Mouse (Mus musculus): ENCODE results near the gene Gm17093. TPM values are rescaled to one million over a fixed set of nuclear protein-coding genes. Genes with fewer than 3 reads are reported as not detected.
"Not testable (repeated sequence)": the region's sequence is repeated elsewhere in the genome, so short reads cannot be mapped to it uniquely, and the experiment has no call there.

Gene Gm17093
- not detected in 2 replicates for polyA plus RNA-seq (2015; fragmentation: Nextera tagmentation; extraction: Ambion mirVana)

DNA sequence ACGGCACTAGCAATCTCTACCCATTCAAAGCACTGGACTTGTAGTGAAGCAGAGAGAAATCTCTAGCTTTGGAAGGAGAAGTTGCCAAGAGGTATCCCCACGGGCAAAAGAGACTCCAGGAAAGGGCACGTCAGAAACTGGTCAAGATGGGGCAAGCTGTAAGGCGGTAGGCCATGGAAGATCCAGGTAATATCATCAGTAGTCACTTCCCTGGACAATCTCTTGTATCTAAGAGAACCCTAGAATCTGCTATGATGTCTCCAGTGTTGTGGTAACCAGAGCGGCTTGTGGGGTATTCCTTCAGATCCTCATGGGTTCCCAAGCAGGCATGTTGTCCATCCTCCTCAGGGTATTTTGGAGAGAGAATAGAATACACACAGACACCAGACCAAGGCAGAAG is at the start of gene Gm17093:
Gene Gm17093 (plus strand): TSS at position 301 of the 400 bp plus-strand sequence.
- not testable (repeated sequence) for H3K4me1 ChIP-seq (replicated peaks); H3K9ac ChIP-seq; H3K27ac ChIP-seq; H3K9me3 ChIP-seq (replicated peaks); H3K4me2 ChIP-seq; H3K4me3 ChIP-seq (replicated peaks); DNase-seq; H3K36me3 ChIP-seq; H3K27me3 ChIP-seq; ATAC-seq (ENCODE audit: low read depth)
- 59% methylated on average over 5 of the region's 5 CpGs for WGBS (ENCODE audit: insufficient replicate concordance)

DNA sequence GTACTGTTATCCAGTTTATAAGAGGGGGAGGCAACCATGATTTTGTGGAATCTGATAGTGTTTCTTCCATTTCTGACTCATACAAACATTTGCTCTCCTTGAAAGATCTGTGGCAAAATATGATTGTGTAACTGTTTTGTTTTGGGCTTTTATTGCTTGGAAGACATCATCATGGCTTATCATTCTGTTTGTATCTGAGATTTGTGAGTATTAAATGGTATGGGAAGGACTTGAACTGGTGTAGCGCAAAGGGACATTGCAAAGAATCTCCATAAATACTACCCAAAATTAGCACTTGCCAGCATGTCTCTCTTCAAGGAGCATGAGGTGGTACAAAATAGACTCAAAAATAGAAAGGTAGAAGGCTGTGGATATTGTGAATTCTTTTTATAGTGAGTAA is 25.9 kb upstream of the Gm17093 start, which contains the start of gene BC061237:
Gene BC061237 (plus strand): TSS at position 301 of the 400 bp plus-strand sequence.
- H3K27ac ChIP-seq; DNase-seq; H3K4me3 ChIP-seq (replicated peaks); H3K9me3 ChIP-seq (replicated peaks); H3K4me2 ChIP-seq; H3K36me3 ChIP-seq; ATAC-seq (ENCODE audit: low read depth); H3K27me3 ChIP-seq; H3K9ac ChIP-seq; H3K4me1 ChIP-seq (replicated peaks): not testable (repeated sequence)
- 95% methylated on average over 1 of the region's 1 CpGs for WGBS (ENCODE audit: insufficient replicate concordance)

DNA sequence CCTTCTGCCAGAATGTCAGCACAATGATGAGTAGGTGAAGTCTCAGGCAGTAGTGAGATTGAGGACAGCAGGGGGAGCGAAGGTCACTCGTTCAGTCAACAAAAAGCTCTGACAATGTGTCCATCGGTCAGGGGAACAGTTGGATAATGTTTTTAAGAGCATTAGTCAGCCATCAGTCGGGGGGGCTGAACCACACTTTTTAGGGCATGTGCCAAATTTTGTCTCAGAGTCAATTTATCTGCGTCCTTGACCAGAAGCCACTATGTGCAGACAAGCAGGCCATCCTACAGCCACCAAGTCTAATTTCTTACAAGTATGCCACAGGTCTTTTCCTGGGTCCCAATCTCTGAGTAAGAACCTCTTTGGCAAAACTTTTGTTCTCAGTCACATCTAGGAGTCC is 29.9 kb downstream of the Gm17093 start:
- DNase-seq; ATAC-seq (ENCODE audit: low read depth); H3K4me2 ChIP-seq: not testable (repeated sequence)

More for the DNA sequence above, 29.9 kb downstream of the Gm17093 start:
- H3K36me3 ChIP-seq; H3K9me3 ChIP-seq (replicated peaks); H3K27ac ChIP-seq; H3K9ac ChIP-seq; H3K4me1 ChIP-seq (replicated peaks); H3K27me3 ChIP-seq; H3K4me3 ChIP-seq (replicated peaks): not testable (repeated sequence)
- WGBS (ENCODE audit: insufficient replicate concordance) = 52% methylated on average over 5 of the region's 5 CpGs

Other genes starting within 250 kb of the Gm17093 start
- gene Gm8220, start 232.7 kb upstream of the Gm17093 start, polyA plus RNA-seq (2015; fragmentation: Nextera tagmentation; extraction: Ambion mirVana) = not detected in 2 replicates
- gene Gm5930, start 179.7 kb upstream of the Gm17093 start, polyA plus RNA-seq (2015; fragmentation: Nextera tagmentation; extraction: Ambion mirVana) = not detected in 2 replicates
- gene Gm8229, start 152.9 kb upstream of the Gm17093 start, polyA plus RNA-seq (2015; fragmentation: Nextera tagmentation; extraction: Ambion mirVana) = not detected in 2 replicates
- not detected in 2 replicates for gene Gm3371, start 107.6 kb upstream of the Gm17093 start, polyA plus RNA-seq (2015; fragmentation: Nextera tagmentation; extraction: Ambion mirVana)
- not detected in 2 replicates for gene Gm8232, start 84.6 kb upstream of the Gm17093 start, polyA plus RNA-seq (2015; fragmentation: Nextera tagmentation; extraction: Ambion mirVana)
- gene BC061237, start 25.8 kb upstream of the Gm17093 start, polyA plus RNA-seq (2015; fragmentation: Nextera tagmentation; extraction: Ambion mirVana) = not detected in 2 replicates
- not detected in 2 replicates for gene Gm8247, start 64.9 kb downstream of the Gm17093 start, polyA plus RNA-seq (2015; fragmentation: Nextera tagmentation; extraction: Ambion mirVana)
- not detected in 2 replicates for gene Gm5624, start 109.7 kb downstream of the Gm17093 start, polyA plus RNA-seq (2015; fragmentation: Nextera tagmentation; extraction: Ambion mirVana)
- gene Gm8257, start 188.2 kb downstream of the Gm17093 start, polyA plus RNA-seq (2015; fragmentation: Nextera tagmentation; extraction: Ambion mirVana) = not detected in 2 replicates
- gene Gm8267, start 232.1 kb downstream of the Gm17093 start, polyA plus RNA-seq (2015; fragmentation: Nextera tagmentation; extraction: Ambion mirVana) = not detected in 2 replicates

All from liver, embryonic 13.5 days (tissue).